Mouse (Mus musculus): Measurements from ENCODE around the gene Tac2. TPM values are rescaled to one million over a fixed set of nuclear protein-coding genes. Genes with fewer than 3 reads are reported as not detected.
A peak's percentile ranks its signal among the peaks of the same experiment; 100 is the strongest.

Tac2 gene
- total RNA-seq, 2 experiments from 2014 or later: not detected

- no peak for DNase-seq
Measured at GRCm38 (mm10) chr10:127725136-127725535, 858 bp downstream of the Tac2 start.

- DNase-seq: no peak
Measured at GRCm38 (mm10) chr10:127728437-127728836, 4.2 kb downstream of the Tac2 start.

- no peak for DNase-seq
Measured at GRCm38 (mm10) chr10:127730285-127730932, 6.1 kb downstream of the Tac2 start.

DNA sequence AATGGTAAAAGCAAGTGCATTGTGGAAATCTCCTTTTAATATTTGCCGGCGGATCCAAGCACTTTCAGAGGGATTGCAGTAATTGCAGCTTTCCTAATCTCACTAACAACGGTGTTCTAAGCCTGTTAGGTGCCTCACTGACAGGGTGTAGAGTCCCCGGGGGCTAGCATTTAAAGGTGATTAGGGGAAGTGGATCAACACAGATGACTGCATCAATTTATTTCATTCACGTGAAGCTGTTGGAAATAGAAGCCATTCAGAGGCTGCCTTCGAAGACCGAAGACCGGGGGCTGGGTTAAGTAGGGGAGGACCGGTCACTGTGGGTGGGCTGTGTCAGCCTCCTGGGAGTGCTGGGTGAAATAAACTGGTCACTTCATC, 6.6 kb downstream of the Tac2 start:
- DNase-seq: no peak

DNA sequence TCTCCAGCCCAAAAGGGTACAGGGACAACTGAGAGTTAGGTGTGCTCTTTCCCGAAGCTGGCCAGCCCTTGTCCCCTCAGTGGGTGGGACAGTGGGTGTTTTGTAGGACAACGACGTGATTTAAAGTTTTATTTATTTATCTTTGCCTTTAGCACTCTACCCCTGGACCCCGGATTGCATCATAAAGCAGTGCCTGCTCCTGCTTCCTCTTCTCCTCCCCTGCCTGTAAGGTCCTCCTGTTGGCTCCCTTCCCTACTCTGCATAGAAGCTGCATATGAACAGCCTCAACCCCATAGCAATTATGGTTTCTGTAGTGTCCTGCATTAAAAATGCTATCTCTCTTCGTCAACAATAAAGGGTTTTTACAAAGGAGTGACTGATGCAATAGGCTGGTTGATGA, 7.1 kb downstream of the Tac2 start:
- no peak for DNase-seq

DNA sequence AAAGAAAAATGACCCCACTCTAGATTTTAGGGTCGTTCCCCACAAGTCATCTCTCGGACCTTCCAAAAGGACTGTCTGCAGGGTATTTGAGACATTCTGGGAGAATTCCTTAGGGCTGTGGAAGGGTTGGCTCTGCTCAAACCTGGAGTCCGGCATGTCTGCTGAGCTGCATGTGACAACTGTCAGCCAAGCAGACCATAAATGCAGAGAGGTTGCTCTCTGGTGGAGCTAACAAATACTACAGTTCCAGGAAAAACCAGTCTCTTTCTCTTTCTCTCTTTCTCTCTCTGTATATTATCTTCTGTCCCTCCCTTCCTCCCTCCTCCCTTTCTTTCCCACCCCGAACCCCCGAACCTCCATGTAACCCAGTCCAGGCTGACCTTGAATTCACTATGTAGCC, 10.2 kb downstream of the Tac2 start:
- DNase-seq: no peak

DNA sequence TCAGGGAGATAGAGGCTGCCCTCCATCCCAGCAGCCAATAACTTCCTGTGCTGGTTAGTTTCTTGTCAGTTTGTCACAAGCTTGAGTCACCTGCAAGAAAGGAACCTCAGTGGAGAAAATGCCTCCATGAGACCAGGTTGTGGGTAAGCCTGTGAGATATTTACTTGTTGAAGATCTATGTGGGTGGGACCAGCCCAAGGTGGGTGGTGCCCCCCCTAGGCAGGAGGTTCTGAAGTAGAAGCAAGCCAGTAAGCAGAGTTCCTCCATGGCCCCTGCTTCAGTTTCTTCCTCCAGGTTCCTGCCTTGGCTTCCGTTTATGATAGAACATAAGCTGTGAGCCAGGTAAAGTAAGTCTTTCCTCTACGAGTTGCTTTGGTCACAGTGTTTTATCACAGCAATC, 12.0 kb downstream of the Tac2 start:
- no peak for DNase-seq

DNA sequence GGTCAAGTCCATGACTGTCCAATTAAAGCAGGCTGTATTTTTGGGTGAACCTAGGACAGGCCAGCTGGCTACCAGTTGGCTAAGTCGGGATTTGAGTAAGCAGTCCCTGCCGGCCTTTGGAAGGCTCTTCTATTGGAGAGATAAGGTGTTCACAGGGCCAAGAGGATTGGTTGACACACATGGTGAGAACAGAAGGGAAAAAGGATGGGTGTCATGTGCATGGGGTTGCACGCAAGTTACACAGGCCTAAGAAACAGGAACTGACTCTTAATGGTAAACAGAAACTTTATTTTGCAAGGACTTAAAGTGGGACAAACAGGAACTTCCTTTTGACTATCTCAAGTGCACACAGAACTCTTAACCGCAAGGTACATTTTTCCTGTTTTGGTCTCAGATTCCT, 12.6 kb downstream of the Tac2 start:
- DNase-seq: no peak

DNA sequence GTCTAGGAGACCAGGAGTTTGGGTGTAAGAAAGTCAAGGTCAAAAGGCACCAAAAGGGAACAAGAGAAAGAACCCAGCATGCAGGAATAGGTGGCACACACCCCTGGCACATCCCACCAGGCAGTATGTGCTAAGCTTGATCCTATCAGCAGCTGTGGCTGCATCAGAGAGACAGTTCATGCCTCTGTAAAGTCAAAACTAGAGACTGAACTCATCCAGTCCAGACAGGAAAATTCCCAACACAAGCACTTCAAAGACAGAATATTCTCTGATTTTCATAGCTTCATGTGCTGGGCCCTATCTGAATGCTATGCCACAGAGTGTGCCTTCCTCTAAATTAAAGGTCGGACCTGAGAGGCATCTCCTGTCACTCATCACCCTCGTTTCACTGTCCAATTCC, 13.3 kb downstream of the Tac2 start:
- no peak for DNase-seq

GRCm38 (mm10) chr10:127738151-127738882, 14.0 kb downstream of the Tac2 start:
- no peak for DNase-seq

- peak; percentile 75 for DNase-seq
Measured at GRCm38 (mm10) chr10:127739083-127739660, 14.9 kb downstream of the Tac2 start, which contains the start of gene Zbtb39. Zbtb39 (plus strand) TSS chr10:127739538.

DNA sequence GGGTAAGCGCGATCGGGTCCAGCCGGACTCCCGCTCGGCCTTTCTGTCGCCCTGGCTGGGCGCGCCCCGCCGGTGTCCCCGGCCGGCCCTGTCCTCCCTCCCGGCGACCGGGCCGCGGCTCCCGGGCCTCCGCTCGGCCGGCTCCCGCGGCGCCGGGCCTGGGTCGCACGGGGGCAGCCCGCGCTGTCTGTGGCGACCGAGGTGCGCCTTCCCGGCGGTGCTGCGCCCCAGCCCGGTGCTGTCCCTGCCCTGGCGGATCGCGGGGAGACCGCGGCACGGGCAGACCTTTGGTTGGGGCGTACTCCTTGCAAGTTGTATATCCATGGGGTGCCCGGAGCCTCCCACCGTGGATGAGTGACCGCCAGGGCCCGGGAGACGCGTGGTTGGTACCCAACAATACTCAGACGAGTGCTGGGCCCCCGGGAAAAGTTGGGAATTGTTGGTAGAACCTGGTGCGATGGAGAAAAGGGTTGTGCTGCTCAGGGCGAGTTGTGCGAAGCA, 15.4 kb downstream of the Tac2 start:
- DNase-seq: no peak

- DNase-seq: no peak
Measured at GRCm38 (mm10) chr10:127744661-127745060, 20.4 kb downstream of the Tac2 start.

GRCm38 (mm10) chr10:127745886-127746285, 21.6 kb downstream of the Tac2 start:
- DNase-seq: no peak

DNA sequence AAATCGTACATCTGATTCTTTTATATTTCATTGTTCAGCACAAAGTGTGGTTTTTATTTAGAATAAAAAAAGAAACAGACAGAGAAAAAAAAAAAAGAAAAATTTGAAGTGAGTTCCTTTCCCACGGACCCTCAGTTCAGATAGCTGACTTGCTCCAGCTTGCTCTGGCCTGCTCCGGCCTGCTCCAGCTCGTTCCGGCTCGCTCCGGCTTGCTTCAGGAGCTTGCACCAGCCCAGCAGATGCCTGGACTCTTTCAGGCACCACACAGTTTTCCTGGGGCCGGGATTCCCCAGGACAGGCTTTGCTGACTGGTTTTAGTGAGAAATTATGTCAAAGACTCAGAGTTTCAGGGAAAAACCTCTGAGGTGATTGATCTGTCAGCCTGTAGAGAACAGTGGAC, 23.0 kb downstream of the Tac2 start:
- no peak for DNase-seq

DNA sequence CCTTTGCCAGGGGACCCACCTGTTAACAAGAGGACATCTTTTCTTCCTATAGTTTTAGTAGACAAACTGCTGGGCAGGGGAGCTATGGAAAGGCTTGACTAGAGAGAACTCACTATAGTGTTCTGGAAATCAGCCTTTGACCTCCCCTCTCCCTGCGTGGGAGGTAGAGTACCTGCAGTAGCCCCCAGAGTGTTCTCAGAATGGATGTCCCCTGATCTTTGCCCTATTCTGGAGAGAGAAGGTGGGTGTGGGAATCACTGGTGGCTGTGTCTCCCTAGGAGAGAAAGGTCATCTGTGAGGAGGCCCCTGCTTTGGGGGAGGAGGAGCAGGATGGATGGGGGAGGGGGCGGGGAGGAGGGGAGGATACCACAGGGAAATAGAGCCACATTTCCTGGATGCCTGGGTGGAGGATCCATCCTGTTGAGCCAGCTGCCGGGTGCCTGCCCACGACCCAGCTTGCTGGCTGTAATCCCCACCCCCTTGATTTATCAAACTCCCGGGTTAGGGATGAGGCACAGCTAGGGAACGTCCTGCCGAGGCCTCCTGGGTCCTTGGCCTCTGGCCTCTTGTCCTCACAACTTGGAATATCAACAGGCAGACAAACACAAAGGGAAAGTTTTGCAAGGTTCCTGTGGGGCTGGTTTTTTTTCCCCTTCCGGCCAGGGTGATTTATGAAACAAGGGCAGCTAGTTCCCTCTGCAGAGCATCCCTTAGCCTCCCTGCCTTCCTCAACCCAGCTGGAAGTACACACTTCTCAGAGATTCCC, 24.8 kb downstream of the Tac2 start:
- peak; percentile 57 for DNase-seq

DNA sequence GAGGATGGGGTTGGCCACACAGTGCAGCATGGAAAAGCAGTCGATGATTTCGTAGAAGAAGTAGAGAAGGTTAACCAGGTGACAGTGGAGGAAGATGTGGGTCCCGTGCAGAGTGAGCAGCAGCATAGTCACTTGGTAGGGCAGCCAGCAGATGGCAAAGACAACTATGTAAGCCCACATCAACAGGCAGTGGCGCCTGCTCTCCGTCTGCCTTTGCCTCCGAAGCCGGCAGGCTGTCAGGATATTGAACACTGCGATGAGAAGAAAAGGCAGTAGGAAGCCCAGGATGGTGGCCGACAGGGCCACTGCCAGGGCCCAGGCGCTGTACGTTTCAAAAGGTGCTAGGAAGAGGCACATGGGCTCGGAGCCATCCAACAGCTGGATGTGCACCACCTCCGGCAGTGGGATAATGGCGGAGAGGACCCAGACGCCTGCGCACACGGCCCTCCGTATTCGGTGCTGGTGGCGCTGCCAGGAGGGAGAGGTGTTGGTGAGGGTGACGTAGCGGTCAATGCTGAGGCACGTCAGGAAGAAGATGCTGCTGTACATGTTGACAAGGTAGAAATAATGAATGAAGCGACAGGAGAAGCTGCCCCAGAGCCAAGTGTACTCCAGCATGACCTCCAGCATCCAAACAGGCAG, 26.0 kb downstream of the Tac2 start:
- no peak for DNase-seq

DNA sequence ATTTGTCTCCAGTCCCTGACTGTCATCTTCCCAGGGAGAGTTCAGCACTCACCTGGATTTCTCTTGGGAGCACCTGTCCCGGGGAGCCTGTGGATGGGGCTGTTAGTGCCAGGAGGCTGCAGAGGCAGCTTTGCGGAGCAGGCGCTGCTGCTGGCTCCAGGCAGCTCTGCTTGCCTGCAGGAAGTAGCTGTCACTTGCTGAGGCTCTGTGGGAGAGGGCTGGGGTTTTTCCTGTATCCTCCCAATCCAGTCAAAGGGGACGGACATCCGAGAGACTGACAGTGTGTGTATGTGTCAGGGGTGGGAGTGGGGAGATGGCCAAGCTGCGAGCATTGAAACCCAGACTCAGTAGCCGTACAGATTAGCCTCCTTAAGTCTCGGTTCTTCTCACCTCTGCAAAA, 27.3 kb downstream of the Tac2 start, which contains the start of gene Gpr182:
Gene Gpr182, minus strand, starts transcription at position 185 of the 400 bp plus-strand sequence.
- DNase-seq: no peak

GRCm38 (mm10) chr10:127754566-127755166, 30.4 kb downstream of the Tac2 start:
- DNase-seq: no peak

DNA sequence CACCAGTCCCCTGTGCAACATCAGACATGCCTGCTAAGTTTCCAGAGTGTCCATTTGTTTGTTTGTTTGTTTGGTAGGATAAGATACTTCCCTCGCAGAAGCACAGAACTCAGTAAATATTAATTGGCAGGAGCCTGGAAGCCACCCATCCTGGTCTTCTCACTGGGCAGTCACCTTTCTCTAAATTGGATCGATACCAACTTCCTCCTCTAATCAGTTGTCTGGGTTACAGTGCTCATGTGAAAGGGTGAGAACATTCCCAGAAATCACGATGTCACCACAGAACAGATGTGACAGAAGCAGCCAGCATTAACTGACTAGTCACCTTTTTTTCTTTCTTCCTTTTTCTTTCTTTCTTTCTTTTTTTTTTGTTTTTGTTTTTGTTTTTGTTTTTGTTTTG, 31.0 kb downstream of the Tac2 start:
- no peak for DNase-seq

GRCm38 (mm10) chr10:127755770-127756468, 31.6 kb downstream of the Tac2 start:
- no peak for DNase-seq
